Comparison of ENCODE assay signal across 1 mouse cellular context in the genomic region with DNA sequence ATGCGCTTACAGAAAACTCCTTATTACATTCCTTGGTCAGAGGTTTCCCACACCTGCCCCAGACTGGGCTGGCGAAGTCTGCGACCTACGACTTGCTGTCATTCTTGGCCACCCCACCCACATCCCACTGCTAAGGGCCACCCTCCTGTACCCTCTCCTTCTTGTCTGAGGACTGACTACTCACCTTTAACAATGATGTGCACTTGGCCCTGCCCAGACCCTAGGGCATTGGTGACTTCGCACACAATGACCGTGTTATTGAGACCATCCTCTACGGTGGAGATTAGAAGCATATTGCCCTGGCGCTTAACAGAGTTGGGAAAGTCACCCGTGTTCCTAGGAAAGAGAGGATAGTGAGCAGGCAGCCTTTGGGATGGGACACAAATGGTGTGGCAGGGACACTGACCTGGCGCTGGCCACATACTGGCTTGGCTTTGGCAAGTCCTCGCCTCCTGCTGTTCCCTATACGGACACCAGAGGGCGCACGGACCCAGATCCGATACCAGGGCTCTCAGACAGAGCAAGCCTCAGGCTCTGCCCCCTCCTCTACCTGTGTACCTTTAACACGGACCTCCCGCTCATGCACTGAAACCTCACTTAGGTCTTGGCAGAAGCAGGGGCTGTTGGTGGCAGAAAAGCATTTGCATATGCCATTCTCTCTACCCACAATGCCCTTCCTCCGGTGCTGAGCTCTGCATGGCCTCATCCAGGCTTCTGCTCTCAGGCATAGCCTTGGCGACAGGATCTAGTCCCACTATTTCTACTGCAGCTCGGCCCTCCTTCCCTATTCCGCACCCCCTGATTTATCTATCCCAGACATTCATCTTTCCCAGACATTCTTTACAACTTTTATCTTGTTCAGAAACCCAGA.
TF ChIP-seq lines count a peak whose summit lies in the region.

No protein-coding gene starts in this region.

TF ChIP-seq in C2C12, 6 proteins besides CTCF, POLR2A, EP300 and RAD21:
- TF ChIP-seq CEBPB (IDR thresholded peaks at IDR 0.05; ENCODE audit: low read depth) = no peak
- TF ChIP-seq MYOG (IDR thresholded peaks at IDR 0.05; ENCODE audit: control insufficient read depth, extremely low read depth, insufficient read length) = no peak
TF ChIP-seq in C2C12: peak in this region for 0.
